Mouse (Mus musculus): ENCODE results near the gene Sec24d.

Sec24d gene

DNA sequence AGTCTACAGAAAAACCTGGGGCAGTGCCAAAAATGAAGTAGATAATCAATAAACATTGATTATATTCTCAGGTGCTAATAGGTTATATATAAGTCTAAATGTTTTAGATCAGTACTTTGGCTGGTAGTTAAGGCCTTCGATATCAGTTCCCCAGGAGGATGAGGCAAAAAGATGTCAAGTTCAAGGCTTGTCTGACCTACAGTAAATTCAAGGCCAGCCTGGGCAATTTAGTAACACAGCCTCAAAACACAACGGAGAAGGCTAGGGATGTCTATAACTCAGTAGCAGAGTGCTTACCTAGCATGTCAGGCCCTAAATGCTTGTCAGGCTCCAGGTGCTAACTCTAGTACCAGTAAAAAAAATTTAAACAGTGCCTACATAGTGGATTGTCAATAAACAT, 34.3 kb downstream of the Sec24d start:
- DNase-seq: no peak

DNA sequence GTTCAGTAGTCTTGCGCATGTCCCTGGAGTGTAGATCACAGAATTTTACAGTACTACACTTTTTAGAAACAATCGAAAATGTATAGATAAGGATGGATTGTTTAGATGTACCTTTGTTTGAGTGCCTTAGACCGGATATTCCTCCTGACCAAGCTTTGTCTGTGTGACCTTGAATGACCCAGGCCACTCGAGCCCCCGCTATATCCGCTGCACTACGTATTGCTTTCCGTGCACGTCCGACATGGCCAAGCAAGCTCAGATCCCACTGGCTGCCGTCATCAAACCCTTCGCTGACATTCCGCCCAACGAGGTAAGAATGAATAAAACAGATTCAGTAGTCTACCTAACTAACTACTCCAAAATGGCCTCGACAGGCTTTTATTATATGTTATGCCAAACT, 38.4 kb downstream of the Sec24d start:
- no peak for DNase-seq

GRCm38 (mm10) chr3:123307446-123307845, 40.2 kb downstream of the Sec24d start:
- DNase-seq: no peak

GRCm38 (mm10) chr3:123309141-123309540, 41.9 kb downstream of the Sec24d start:
- DNase-seq: no peak

DNA sequence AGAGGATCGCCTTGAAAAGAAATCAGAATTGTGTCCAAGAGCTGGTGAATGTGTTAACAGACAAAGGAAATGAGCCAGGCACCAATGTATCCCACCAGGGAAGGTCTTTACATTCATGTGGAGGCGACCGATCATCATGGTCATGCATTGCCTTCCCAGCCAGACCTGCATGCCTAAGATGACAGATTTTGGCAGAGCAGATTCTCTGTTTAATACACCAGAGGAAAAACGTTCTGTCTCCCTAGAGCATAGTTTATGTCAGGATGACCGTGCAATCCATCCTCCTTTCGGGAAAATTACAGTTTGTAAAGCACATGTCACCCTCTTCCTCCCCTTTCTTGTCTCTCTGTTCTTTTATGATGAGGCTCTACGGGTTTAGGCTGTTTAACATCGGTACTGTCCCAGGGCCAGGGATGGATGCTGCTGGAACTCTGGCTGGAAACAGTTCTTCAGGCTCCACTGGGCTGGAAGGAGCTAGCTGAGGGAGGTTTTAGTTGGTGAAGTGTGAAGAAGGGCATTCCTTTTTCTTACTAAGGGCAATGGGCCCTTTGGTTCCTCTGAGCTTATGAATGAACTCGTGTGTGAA, 45.3 kb downstream of the Sec24d start:
- no peak for DNase-seq

DNA sequence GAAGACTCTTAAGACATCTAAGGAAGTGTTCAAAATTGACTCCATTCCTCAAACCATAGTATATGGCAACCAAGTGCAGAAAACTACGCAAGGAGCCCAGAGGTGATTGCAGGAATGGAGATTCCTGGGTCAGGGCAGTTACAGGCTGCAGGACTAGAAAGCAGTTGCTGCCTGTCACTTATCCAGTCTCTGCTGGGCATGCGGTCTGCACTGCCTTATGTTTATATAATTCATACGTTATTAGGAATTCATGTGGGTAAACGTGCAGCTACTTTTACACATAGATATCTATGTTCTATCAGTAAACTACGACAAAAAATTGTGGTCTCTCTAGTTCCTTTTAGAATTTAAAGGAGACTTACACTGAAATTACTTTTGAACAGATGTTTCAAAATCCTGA, 46.2 kb downstream of the Sec24d start:
- no peak for DNase-seq

DNA sequence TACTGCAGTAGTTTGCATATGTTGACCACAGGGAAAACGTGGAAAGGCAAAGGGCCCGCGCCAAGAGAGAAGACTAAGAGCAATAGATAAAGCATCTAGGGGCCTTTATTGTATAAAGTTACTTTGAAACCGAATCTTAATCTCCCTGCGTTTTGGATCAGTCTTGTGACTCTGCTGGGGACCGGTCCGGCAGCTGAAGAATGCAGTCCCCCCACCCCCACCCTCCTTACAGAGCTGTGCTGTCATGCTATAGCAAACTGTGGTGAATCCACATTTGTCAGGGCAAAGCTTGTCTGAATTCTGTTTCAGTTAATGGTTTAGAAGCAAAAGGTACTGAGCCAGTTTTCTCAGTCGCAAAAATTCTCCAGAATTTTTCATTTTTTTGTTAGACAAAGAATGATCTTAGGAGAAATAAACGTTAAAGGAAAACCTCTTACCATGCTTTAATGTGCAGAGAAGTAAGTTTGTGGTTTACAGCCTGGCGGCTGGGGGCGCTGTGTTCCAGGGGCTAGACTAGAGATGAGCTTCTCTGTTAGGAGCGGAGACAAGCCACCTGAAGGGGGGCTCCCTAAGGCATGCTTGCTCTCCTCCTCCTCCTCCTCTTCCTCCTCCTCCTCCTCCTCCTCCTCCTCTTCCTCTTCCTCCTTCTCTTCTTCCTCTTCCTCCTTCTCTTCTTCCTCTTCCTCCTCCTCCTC, 46.8 kb downstream of the Sec24d start:
- no peak for DNase-seq

DNA sequence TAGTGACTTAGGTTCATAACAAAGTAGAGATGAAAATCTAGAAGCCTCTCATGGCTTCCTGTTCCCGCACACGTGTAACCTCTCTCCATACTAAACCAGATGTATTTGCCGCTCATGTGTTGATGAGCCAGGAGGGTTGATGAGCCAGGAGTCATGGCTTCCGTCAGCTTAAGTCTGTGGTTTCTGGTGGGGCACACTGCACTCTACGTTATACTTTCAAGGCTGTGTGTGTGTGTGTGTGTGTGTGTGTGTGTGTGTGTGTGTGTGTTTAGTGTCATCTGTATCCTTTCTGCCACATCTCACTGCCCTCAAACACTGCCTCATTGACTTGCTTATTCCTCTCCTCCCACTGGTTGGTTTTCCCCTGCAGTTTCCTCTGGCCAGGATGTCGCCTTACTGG, 48.8 kb downstream of the Sec24d start:
- no peak for DNase-seq

- DNase-seq: no peak
These were observed 49.8 kb downstream of the Sec24d start for GRCm38 (mm10) chr3:123317081-123317480.

DNA sequence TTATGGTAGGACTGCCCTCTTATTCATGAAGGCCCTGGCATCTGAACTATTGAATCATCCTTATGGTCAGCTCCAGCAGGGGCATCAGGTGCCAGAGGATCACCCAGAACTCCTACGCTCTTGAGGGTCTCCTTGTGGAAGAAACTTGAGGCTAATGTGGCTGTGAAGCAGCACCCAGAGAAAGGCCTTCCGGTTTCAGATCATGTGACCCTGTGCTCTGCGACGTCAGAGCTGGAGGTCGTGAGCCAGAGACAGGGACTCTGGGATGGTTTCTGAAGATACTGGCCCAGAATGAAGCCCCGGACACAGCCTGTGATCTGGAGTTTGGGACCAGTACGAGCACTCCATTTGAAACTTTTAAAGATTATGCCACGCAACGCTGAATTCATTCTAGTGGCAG, 53.1 kb downstream of the Sec24d start:
- no peak for DNase-seq

GRCm38 (mm10) chr3:123321612-123322011, 54.4 kb downstream of the Sec24d start:
- DNase-seq: no peak

DNA sequence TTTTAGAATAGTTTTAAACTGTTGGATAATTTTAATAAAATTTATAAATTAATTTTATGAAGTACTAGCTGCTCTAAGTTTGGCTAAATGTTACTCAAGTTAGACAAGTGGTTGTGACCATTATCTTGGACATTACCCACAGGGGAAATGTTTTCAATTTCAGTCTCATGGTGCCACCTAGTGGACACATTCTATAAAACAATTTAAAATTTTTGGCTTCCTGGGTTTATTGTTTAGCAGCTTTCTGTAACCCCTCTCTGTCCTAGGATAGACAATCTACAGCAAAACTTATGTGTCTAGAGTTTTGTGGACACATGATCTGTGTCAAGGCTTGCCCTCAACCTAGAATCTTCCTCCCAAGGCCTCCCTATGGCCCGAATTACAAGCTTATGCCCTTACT, 54.9 kb downstream of the Sec24d start:
- DNase-seq: no peak

DNA sequence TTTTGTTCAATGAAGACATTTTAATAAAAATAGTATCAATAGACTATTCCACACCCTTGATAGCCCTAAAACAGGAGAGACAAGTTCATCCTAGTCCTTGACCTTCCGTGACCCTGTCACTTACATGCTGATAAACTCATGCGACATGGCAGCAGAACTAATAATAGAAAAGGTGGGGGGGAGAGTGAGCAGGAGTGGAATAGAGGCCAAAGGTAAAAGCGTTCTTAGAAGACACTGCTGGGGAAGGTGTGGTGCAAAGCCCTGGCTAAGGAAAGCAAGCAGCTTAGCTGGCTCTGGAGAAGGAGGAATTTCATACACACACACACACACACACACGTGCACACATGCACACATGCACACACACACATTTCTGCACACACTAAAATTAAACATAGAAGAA, 57.1 kb downstream of the Sec24d start:
- DNase-seq: no peak

- DNase-seq: no peak
These were observed 62.0 kb downstream of the Sec24d start for GRCm38 (mm10) chr3:123329251-123329650.

DNA sequence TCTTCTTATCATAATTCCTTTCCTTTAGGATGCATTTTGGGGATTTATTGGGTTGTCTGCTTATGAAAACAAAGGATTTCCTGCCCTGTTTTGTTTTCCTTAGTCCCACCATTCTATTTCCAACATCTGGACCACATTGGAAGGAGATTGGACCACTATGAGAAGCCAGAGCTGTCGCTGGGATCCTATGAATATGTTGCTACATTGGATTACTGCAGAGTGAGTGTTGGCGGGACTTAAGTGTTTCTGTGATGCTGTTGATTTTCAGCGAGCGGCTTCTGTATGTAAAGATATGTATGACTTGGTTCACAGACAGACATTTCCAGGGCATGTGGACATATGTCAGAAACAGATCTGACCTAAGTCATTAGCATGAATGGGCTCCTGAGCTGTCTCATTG, 63.0 kb downstream of the Sec24d start:
- DNase-seq: no peak

GRCm38 (mm10) chr3:123332330-123333054, 65.2 kb downstream of the Sec24d start:
- no peak for DNase-seq

GRCm38 (mm10) chr3:123333055-123333424, 65.8 kb downstream of the Sec24d start:
- DNase-seq: no peak

DNA sequence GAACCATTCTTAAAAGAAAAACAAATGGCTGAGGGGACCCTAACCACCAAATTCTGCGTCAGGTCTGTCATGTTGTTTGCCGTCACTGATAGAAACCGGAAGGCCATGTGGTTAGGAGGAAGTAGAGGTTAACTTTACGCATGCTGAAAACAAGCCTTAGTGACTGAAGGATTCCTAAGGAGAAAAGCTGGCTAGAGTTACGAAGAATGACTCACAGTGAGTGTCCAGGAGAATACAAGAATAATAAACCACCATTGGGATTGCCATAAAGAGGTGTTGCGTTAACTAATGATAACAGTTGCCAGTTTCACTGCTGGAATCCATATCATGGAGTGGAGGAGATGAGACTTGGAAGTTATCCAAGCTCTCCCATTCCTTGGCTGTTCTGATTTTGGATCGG, 67.7 kb downstream of the Sec24d start:
- no peak for DNase-seq

DNA sequence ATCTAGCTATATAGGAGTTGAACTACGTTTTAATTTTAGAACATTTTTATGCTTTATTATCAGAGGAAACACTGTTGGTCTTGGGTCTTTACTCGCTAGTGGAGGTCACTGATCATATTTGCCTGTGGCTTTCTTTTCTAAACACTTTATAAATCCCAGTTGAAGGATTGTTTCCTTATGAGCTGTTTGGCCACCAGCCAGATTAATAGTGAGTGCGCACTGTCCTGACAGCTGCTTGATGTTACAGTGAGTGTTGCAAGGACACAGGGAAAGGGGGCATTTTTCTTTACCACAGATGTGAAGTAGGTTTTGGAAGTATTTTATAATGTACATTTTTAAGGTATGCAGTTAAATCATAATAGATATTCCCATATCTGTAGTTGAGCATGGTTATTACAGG, 68.2 kb downstream of the Sec24d start:
- no peak for DNase-seq

GRCm38 (mm10) chr3:123336455-123336854, 69.2 kb downstream of the Sec24d start:
- DNase-seq: no peak

- no peak for DNase-seq
These were observed 69.7 kb downstream of the Sec24d start for GRCm38 (mm10) chr3:123336951-123337350.

DNA sequence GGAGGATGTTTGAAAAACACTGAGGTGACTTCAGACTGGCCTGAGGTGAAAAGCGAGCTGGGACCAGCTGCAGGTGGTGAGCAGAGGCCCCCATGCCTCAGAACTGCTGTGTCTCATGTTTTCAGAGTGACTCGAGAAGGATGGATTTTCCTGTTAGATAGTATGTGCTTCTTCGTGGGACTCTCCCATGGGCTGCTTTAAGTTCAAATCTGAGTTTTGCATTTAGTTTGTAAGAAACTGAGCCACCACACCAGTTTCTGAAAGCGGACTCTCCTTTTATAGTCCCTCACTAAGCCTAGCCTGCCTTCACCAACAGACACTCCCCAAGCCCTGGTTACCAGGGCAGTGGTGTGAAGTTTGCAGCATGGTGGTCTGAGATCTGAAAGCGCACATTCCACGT, 70.6 kb downstream of the Sec24d start:
- DNase-seq: no peak

- no peak for DNase-seq
These were observed 71.5 kb downstream of the Sec24d start for GRCm38 (mm10) chr3:123338666-123339195.

DNA sequence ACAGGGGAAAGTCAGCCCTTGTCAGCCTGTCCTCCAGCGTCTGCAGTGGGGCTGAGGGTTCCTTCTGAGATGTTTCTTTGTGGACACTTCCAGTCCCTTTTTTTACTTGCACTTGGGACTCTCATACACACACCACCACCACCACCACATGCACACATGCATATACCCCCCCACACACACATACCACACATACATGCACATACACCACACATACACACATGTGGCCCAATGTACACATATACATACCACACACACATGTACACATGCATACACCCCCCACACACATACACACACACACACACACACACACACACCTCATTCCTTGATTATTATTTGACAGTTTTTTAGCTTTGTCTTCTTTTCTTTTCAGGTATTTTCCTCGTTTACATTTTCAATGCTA, 73.8 kb downstream of the Sec24d start:
- DNase-seq: no peak
